Mouse (Mus musculus) ES-E14 (cell line): ENCODE data around the gene Gps2.

Source experiments
- CHD2 ChIP-seq: IDR thresholded peaks from 2 replicates; pipeline ENCODE4 v1.6.1; 2014; ENCODE audit warnings: mild to moderate bottlenecking, low read depth, low read length, inconsistent platforms
- MAFK ChIP-seq: IDR thresholded peaks from 2 replicates; pipeline ENCODE4 v1.6.1; 2014; ENCODE audit warnings: mild to moderate bottlenecking, low read depth, low read length, inconsistent platforms; ENCODE audit not compliant: insufficient read depth
- ZNF384 ChIP-seq: IDR thresholded peaks from 2 replicates; pipeline ENCODE4 v1.6.1; 2012; ENCODE audit warnings: low read depth, low read length, inconsistent platforms

DNA sequence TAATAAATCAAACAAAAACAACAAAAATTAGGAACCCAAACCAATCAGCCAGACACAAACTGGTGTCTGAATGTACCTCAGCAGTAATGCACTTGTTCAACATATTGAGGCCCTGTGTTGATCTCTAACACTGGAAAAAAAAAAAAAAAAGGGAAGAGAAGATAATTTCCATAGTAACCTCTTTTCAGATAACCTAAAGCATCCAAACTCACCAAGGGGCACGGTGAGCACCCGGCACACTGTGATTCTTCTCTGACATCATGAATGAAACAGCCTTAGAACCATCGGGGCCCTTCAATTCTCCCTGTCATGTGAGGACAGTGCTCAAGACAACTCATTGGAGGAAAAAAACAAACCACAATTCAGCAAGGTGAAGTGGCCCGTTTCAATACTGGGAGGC, 16.0 kb downstream of the Gps2 start:
- TF ChIP-seq MAFK, result no peak
- no peak for TF ChIP-seq CHD2
- TF ChIP-seq ZNF384, result no peak
